Mouse (Mus musculus): ENCODE measurements around the gene B4galt5. TPM values are rescaled to one million over a fixed set of nuclear protein-coding genes. Genes with fewer than 3 reads are reported as not detected.
"Not testable (repeated sequence)": the region's sequence is repeated elsewhere in the genome, so short reads cannot be mapped to it uniquely, and the experiment has no call there.

The B4galt5 gene
- 23.9 and 30.5 TPM in 2 replicates for polyA plus RNA-seq (2011; ENCODE audit: insufficient read depth, insufficient read length, low read depth, missing spikeins)

GRCm38 (mm10) chr2:167348376-167349282 is at the start of gene B4galt5:
Gene B4galt5 (minus strand): TSS chr2:167349183.
- Histone ChIP-seq H3K9ac (ENCODE audit: low read depth, poor library complexity, severe bottlenecking) (peak within 1 kb of the TSS; percentile 96), H3K9me3 (replicated peaks; ENCODE audit: control insufficient read depth, insufficient read depth, low read length, poor library complexity, severe bottlenecking) (no peaks in the 10 kb centered on the region), H3K27ac (ENCODE audit: insufficient read depth, low read length) (no peak within 1 kb of the TSS), H3K4me3 (ENCODE audit: low read depth, low read length) (peak within 1 kb of the TSS; percentile 88), H3K36me3 (ENCODE audit: control insufficient read depth, insufficient read depth, low read length, poor library complexity, severe bottlenecking) (no peaks in the 10 kb centered on the region), H3K4me1 (ENCODE audit: control insufficient read depth, insufficient read depth, low read length) (peaks cover 2% of the 10 kb centered on the region), H3K27me3 (ENCODE audit: control insufficient read depth, insufficient read depth, low read length, poor library complexity, severe bottlenecking) (peaks cover 2% of the 10 kb centered on the region; the same call in 1 of the 2 replicates)
- TF ChIP-seq POLR2A (IDR thresholded peaks at IDR 0.05; ENCODE audit: insufficient read depth, low read length): no peak
- TF ChIP-seq EP300 (IDR thresholded peaks at IDR 0.05; ENCODE audit: insufficient read depth, low read depth, low read length): no peak
- TF ChIP-seq CTCF (IDR thresholded peaks at IDR 0.05; ENCODE audit: low read depth, low read length): no peak

GRCm38 (mm10) chr2:167396420-167396819 is 47.4 kb upstream of the B4galt5 start:
- not testable (repeated sequence) for H3K4me3 ChIP-seq (ENCODE audit: low read depth, low read length); H3K4me1 ChIP-seq (ENCODE audit: control insufficient read depth, insufficient read depth, low read length); H3K36me3 ChIP-seq (ENCODE audit: control insufficient read depth, insufficient read depth, low read length, poor library complexity, severe bottlenecking); H3K9me3 ChIP-seq (replicated peaks; ENCODE audit: control insufficient read depth, insufficient read depth, low read length, poor library complexity, severe bottlenecking); H3K27ac ChIP-seq (ENCODE audit: insufficient read depth, low read length); H3K27me3 ChIP-seq (ENCODE audit: control insufficient read depth, insufficient read depth, low read length, poor library complexity, severe bottlenecking); H3K9ac ChIP-seq (ENCODE audit: low read depth, poor library complexity, severe bottlenecking)

DNA sequence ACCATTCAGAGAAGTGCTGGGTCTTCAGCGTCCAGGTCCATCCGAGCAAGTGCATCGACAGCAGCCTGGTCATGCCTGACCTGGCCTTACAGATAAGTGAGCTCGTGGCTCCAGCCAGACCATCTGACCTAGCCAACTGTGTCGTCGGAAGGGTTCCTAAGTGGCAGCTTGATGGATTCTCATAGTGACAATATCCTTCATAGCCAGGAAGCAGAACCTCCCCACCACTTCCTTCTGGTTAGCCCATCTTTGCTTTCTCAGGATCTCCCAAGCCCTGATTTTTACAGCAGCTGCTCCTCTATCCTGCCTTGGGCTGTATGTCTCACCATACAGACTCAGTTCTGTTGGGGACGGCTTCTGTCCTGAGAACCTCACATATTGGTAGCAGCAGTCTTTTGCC is 45.4 kb upstream of the B4galt5 start:
- no peak for TF ChIP-seq CTCF (IDR thresholded peaks at IDR 0.05; ENCODE audit: low read depth, low read length)
- TF ChIP-seq EP300 (IDR thresholded peaks at IDR 0.05; ENCODE audit: insufficient read depth, low read depth, low read length): no peak
- no peak for TF ChIP-seq POLR2A (IDR thresholded peaks at IDR 0.05; ENCODE audit: insufficient read depth, low read length)
- Histone ChIP-seq H3K27ac (ENCODE audit: insufficient read depth, low read length) (no peak overlapping the region), H3K4me1 (ENCODE audit: control insufficient read depth, insufficient read depth, low read length) (peaks cover under 1% of the 10 kb centered on the region), H3K27me3 (ENCODE audit: control insufficient read depth, insufficient read depth, low read length, poor library complexity, severe bottlenecking) (no peaks in the 10 kb centered on the region), H3K9ac (ENCODE audit: low read depth, poor library complexity, severe bottlenecking) (no peak overlapping the region), H3K9me3 (replicated peaks; ENCODE audit: control insufficient read depth, insufficient read depth, low read length, poor library complexity, severe bottlenecking) (no peaks in the 10 kb centered on the region), H3K4me3 (ENCODE audit: low read depth, low read length) (no peak overlapping the region), H3K36me3 (ENCODE audit: control insufficient read depth, insufficient read depth, low read length, poor library complexity, severe bottlenecking) (no peaks in the 10 kb centered on the region)

DNA sequence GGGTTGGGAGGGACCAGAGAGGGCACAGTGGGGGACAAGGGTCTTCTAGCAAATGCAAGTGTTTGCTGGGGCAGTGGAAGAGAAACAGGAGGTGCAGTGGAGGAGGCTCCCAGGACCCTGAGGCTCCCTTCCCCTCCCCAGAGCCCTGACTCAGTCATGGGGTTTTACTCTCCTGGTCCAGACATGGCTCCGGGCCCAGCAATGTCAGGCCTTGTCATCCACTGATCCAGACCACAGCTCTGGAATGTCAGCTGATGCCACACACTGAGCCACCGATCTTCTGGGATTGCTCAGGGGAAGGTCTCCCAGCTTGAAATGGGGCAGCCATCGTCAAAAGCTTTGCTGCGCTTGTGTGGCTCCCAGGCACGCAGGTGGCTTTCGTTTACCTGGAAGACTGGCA is 38.0 kb upstream of the B4galt5 start:
- no peaks in the 10 kb centered on the region for H3K9me3 ChIP-seq (replicated peaks; ENCODE audit: control insufficient read depth, insufficient read depth, low read length, poor library complexity, severe bottlenecking)
- H3K27ac ChIP-seq (ENCODE audit: insufficient read depth, low read length): no peak overlapping the region
- no peak overlapping the region for H3K9ac ChIP-seq (ENCODE audit: low read depth, poor library complexity, severe bottlenecking)
- TF ChIP-seq EP300 (IDR thresholded peaks at IDR 0.05; ENCODE audit: insufficient read depth, low read depth, low read length) (no peak), CTCF (IDR thresholded peaks at IDR 0.05; ENCODE audit: low read depth, low read length) (no peak), POLR2A (IDR thresholded peaks at IDR 0.05; ENCODE audit: insufficient read depth, low read length) (no peak)
- H3K4me1 ChIP-seq (ENCODE audit: control insufficient read depth, insufficient read depth, low read length): no peaks in the 10 kb centered on the region
- no peak overlapping the region for H3K4me3 ChIP-seq (ENCODE audit: low read depth, low read length)
- no peaks in the 10 kb centered on the region for H3K36me3 ChIP-seq (ENCODE audit: control insufficient read depth, insufficient read depth, low read length, poor library complexity, severe bottlenecking)
- H3K27me3 ChIP-seq (ENCODE audit: control insufficient read depth, insufficient read depth, low read length, poor library complexity, severe bottlenecking): no peaks in the 10 kb centered on the region

DNA sequence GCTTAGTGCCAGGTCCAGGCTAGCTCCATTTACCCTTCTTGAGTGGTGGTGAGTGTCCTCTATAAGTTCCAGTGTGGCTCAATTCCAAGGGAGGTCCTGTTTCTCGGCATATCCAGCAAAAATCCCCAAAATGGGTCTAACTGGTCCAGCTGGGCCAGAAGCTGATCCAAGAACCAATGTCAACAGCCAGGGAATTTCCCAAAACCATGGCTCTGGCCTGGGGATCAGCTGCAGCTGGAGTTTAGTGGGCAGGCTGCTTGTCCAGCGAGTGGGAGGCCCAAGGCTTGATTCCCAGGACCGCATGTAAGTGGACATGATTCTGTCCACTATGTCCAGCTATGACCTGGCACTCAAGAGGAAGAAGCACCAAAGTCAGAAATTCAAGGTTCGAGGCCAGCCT is 37.5 kb upstream of the B4galt5 start:
- Histone ChIP-seq H3K27ac (ENCODE audit: insufficient read depth, low read length) (no peak overlapping the region), H3K36me3 (ENCODE audit: control insufficient read depth, insufficient read depth, low read length, poor library complexity, severe bottlenecking) (no peaks in the 10 kb centered on the region), H3K9me3 (replicated peaks; ENCODE audit: control insufficient read depth, insufficient read depth, low read length, poor library complexity, severe bottlenecking) (no peaks in the 10 kb centered on the region), H3K4me1 (ENCODE audit: control insufficient read depth, insufficient read depth, low read length) (no peaks in the 10 kb centered on the region), H3K9ac (ENCODE audit: low read depth, poor library complexity, severe bottlenecking) (no peak overlapping the region), H3K27me3 (ENCODE audit: control insufficient read depth, insufficient read depth, low read length, poor library complexity, severe bottlenecking) (no peaks in the 10 kb centered on the region), H3K4me3 (ENCODE audit: low read depth, low read length) (no peak overlapping the region)
- no peak for TF ChIP-seq EP300 (IDR thresholded peaks at IDR 0.05; ENCODE audit: insufficient read depth, low read depth, low read length)
- TF ChIP-seq CTCF (IDR thresholded peaks at IDR 0.05; ENCODE audit: low read depth, low read length): no peak

DNA sequence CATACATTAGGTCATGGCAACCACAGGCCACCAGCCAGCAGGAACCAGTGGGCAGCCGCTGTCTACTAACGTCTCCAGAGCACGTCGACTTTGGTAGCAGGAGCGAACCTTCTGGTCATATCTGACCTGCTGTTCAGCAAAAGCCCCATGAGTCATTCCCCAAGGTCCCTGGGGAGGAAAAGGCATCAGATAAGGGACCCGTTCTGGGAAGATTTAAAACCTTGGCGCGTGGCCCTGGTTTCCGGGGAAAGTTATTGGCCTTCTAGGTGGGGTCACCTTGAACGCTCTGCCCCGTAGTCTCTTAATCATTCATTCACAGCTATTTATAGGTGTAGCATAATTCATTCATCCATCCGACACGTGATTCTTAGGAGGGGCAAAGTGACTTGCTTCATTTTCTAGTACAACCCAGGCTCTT is 34.7 kb upstream of the B4galt5 start:
- Histone ChIP-seq H3K9ac (ENCODE audit: low read depth, poor library complexity, severe bottlenecking) (no peak overlapping the region), H3K27ac (ENCODE audit: insufficient read depth, low read length) (no peak overlapping the region), H3K9me3 (replicated peaks; ENCODE audit: control insufficient read depth, insufficient read depth, low read length, poor library complexity, severe bottlenecking) (no peaks in the 10 kb centered on the region), H3K36me3 (ENCODE audit: control insufficient read depth, insufficient read depth, low read length, poor library complexity, severe bottlenecking) (no peaks in the 10 kb centered on the region), H3K4me3 (ENCODE audit: low read depth, low read length) (no peak overlapping the region), H3K4me1 (ENCODE audit: control insufficient read depth, insufficient read depth, low read length) (peaks cover 2% of the 10 kb centered on the region), H3K27me3 (ENCODE audit: control insufficient read depth, insufficient read depth, low read length, poor library complexity, severe bottlenecking) (no peaks in the 10 kb centered on the region)
- TF ChIP-seq CTCF (IDR thresholded peaks at IDR 0.05; ENCODE audit: low read depth, low read length) (no peak), POLR2A (IDR thresholded peaks at IDR 0.05; ENCODE audit: insufficient read depth, low read length) (no peak), EP300 (IDR thresholded peaks at IDR 0.05; ENCODE audit: insufficient read depth, low read depth, low read length) (no peak)

Measured in ES-Bruce4 (cell line).